Comparison of ENCODE assay signal across 17 mouse cellular contexts in the genomic region with DNA sequence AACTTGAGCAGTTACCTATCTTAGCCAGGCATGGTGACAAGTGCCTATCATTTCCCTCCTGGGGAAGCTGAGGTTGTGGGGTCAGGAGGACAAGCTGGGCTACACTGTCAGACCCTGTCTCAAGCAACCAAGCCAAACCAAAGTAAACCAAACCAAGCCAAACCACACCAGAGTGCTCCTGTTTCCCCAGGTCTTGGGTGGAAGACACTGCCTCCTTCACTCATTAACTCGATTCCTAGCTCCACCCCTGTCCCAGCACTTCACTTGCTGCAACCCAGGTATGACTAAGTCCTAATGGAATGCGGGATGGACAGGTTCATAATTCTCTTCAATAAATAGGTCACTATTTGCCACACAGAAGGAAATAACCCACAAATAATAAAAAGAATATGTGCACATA. TPM values are rescaled to one million over a fixed set of nuclear protein-coding genes. Genes with fewer than 3 reads are reported as not detected.
DNase-seq lines count a peak whose midpoint lies in the region; ATAC-seq and TF ChIP-seq lines count a peak whose summit lies in the region.
"Had no signal": no experiment of that assay in that cellular context is flagged by ENCODE, and none has a peak within 500 bp of the region (broad histone marks: within the 10 kb centered on the region; RNA-seq: fewer than 3 reads in every experiment).

No protein-coding gene starts in this region.

- TF ChIP-seq CTCF in lung, postnatal 0 days (IDR thresholded peaks at IDR 0.05), result no peak

- no peak for TF ChIP-seq EP300 in lung, postnatal 0 days (IDR thresholded peaks at IDR 0.05)

- peak overlapping the region; percentile 18 for H3K4me3 ChIP-seq in megakaryocyte, embryonic 14.5 days (replicated peaks)
- H3K4me3 ChIP-seq in lung, postnatal 0 days (ENCODE audit: low read depth, low read length), result no peak overlapping the region
- H3K4me3 ChIP-seq: forebrain, embryonic 12.5 days; liver, embryonic 15.5 days had no signal

- H3K4me1 ChIP-seq in megakaryocyte, embryonic 14.5 days, result peaks cover 46% of the 10 kb centered on the region
- peaks cover 6% of the 10 kb centered on the region; the same call in 1 of the 2 replicates for H3K4me1 ChIP-seq in lung, postnatal 0 days (ENCODE audit: insufficient read depth, low read depth, low read length)

- no peaks in the 10 kb centered on the region for H3K9me3 ChIP-seq in megakaryocyte, embryonic 14.5 days
- no peaks in the 10 kb centered on the region for H3K9me3 ChIP-seq in lung, postnatal 0 days (ENCODE audit: low read length)
- H3K9me3 ChIP-seq: forebrain, embryonic 12.5 days; liver, embryonic 15.5 days had no signal

- WGBS in lung, postnatal 0 days, result 61% methylated on average over 2 of the region's 2 CpGs

- no peak overlapping the region for H3K27ac ChIP-seq in lung, postnatal 0 days (ENCODE audit: low read length)
- H3K27ac ChIP-seq: forebrain, embryonic 12.5 days; liver, embryonic 15.5 days had no signal

- no peak for ATAC-seq in megakaryocyte, adult 5-6 weeks (ENCODE audit: poor library complexity, severe bottlenecking)
- peak; percentile 62 for ATAC-seq in lung, postnatal 0 days
- ATAC-seq: activated CD4-positive, CD25-positive, alpha-beta regulatory T cell, adult 4 months had no signal

- DNase-seq in kidney, adult 18-20 months, result peak; percentile 29
- DNase-seq in lung, postnatal 0 days (ENCODE audit: low spot score), result peak; percentile 71
- no peak for DNase-seq in thymus, postnatal 4 days
- no peak for DNase-seq in ovary, adult 18-20 months (ENCODE audit: low spot score)
- no peak for DNase-seq in right cerebral cortex, postnatal 4 days
- DNase-seq: gastrocnemius, postnatal 14 days; heart, postnatal 14 days; retina, postnatal 1 day had no signal

- H3K36me3 ChIP-seq in megakaryocyte, embryonic 14.5 days (replicated peaks; ENCODE audit: low read length), result peaks cover 24% of the 10 kb centered on the region
- H3K36me3 ChIP-seq in lung, postnatal 0 days (ENCODE audit: insufficient read depth, low read length), result no peaks in the 10 kb centered on the region
- H3K36me3 ChIP-seq: forebrain, embryonic 12.5 days; liver, embryonic 15.5 days had no signal

- H3K9ac ChIP-seq in lung, postnatal 0 days (replicated peaks; ENCODE audit: low read depth), result no peak overlapping the region
- H3K9ac ChIP-seq: forebrain, embryonic 12.5 days; liver, embryonic 15.5 days had no signal

- H3K4me2 ChIP-seq in lung, postnatal 0 days (replicated peaks; ENCODE audit: low read depth, low read length), result no peak overlapping the region
- H3K4me2 ChIP-seq: forebrain, embryonic 12.5 days; liver, embryonic 15.5 days had no signal

- H3K27me3 ChIP-seq in megakaryocyte, embryonic 14.5 days (replicated peaks), result no peaks in the 10 kb centered on the region
- H3K27me3 ChIP-seq in lung, postnatal 0 days (replicated peaks; ENCODE audit: insufficient read depth, low read length), result no peaks in the 10 kb centered on the region
- H3K27me3 ChIP-seq: CH12.LX; forebrain, embryonic 12.5 days; liver, embryonic 15.5 days had no signal

RNA-seq across cellular contexts. Expression of gene Chmp2b, which starts 2.9 kb away (rescaled TPM):
- polyA plus RNA-seq in megakaryocyte, embryonic 14.5 days (2012; ENCODE audit: insufficient read depth, low replicate concordance), result 16.3 and 25.5 TPM in 2 replicates
- 77.8 and 92.2 TPM in 2 replicates for total RNA-seq in megakaryocyte, adult 5-6 weeks (2015)
- total RNA-seq in megakaryocyte, adult 5-6 weeks (2017), result 50.5 and 53.0 TPM in 2 replicates
- polyA plus RNA-seq in lung, postnatal 0 days (2015; fragmentation: Nextera tagmentation; extraction: Ambion mirVana), result 104 and 116 TPM in 2 replicates

RNA-seq across cellular contexts. Expression of gene Pou1f1, which starts 39.3 kb away (rescaled TPM):
- polyA plus RNA-seq in megakaryocyte, embryonic 14.5 days (2012; ENCODE audit: insufficient read depth, low replicate concordance), result 0.13 TPM in 1 of 2 replicates, not detected in the other
- total RNA-seq in megakaryocyte, adult 5-6 weeks (2015), result not detected in 2 replicates
- total RNA-seq in megakaryocyte, adult 5-6 weeks (2017), result not detected in 2 replicates
- not detected in 2 replicates for polyA plus RNA-seq in lung, postnatal 0 days (2015; fragmentation: Nextera tagmentation; extraction: Ambion mirVana)
- total RNA-seq: CH12.LX; gastrocnemius, postnatal 14 days; heart, postnatal 14 days; left cerebral cortex, adult 18-20 months; midbrain, postnatal 0 days had no signal
- polyA plus RNA-seq: cortical plate, adult 2 months; forebrain, embryonic 12.5 days; liver, embryonic 15.5 days; midbrain, postnatal 0 days had no signal

Comparison
In these comparisons a context has a peak if more than half of its experiments do, and no peak if none do; other contexts are left out.
1. DNase-seq: peak in kidney, adult 18-20 months (single experiment) and lung, postnatal 0 days (single experiment); none in thymus, postnatal 4 days (single experiment), ovary, adult 18-20 months (single experiment) and right cerebral cortex, postnatal 4 days (single experiment).